Mouse (Mus musculus): ENCODE measurements around the gene Slc48a1.

Gene Slc48a1

DNA sequence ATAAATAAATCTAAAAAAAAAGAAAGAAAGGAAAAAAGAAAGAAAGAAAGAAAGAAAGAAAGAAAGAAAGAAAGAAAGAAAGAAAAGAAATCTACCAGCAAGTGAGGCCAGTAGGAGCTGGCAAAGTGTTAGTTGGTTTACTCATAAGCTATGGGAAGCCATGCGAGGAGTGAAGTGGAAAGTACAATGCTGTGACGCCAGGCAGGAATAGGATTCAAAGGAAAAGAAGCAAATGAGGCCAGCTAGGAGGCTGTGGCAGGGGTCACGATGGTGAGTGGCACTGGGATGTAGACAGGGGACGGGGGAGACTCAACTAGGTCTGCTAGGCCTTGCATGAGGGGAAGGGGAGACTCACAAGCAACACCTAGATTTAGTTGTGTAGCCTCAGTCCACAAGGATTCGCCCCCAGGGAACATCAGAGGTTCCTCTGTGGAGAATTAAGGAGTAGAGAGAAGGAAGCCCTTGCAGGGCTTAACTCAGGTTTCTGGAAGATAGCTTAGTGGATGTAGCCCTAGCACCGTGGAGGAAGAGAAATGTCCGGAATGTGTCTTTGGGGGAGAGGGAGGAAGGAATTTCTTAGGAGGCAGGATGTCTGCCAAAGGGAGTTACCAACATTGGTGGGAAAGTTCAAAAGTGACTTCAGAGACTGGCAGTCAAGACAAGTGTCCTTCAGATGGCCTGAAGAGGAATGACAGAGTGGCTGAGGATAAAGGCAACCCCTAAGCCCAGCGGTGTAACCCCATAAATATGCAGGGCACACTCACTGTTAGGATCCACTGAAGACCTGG is at the start of gene Slc48a1:
Gene Slc48a1 (plus strand): TSS at position 210 of the 788 bp plus-strand sequence.
- DNase-seq (ENCODE audit: low spot score) = no peak

DNA sequence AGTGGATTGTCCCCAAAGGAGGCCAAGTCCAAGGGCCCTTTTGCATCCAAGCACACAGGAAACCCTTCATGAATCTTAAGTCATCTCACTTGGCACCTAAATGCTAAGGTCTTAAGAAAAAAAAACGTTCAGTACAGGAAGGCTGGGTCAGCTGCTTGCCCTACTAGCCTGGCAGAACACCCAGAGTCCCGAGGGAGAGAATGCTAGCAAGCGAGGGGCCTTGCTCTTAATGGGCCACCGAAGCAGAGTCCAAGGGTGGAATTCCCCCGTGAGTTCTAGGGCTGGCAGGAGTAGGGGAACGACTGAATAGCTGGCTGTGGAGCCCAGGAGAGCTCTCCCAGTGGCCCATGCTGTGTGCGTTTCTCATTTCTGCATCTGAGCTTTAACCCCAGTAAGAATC is 49.5 kb upstream of the Slc48a1 start:
- DNase-seq (ENCODE audit: low spot score) = no peak

DNA sequence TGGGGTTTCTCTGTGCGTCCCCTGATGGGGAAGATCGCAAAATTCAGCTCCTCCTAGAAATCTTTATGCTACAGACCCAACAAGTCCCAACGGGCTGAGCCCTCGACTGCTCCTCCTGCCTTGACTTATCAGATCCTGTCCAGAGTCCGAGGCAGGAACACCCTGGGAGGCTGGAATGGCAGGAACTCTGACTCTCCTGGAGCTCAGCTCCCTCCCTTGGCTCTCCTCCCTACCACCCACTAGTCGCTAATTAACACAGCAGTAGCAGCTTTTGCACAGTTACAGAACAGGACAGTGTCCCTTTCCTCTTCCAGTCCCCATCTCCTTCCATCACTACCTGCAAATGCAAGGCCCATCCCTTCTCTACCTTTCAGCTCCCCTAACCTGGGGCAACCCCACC is 48.0 kb upstream of the Slc48a1 start:
- no peak for DNase-seq (ENCODE audit: low spot score)

DNA sequence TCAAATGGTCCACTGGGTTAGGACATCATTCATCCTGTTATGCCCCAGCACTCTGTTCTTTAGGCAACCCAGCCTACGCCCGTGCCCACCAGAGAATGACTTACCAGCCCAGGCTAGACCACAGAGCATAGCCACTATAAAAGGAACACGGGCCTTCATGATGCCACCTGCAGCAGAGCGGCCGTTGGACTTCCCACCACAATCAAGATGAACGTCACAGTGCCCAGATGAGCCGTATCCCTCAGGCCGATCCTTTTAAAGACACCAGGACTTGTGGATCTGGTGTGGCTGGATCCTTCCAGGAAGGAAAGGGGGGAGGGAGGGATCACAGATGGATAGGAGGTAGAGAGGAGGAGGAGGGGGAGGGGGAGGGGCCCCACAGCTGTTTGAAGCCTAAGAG is 47.2 kb upstream of the Slc48a1 start, which contains the start of gene Endou:
Gene Endou (minus strand): TSS at position 229 of the 400 bp plus-strand sequence.
- DNase-seq (ENCODE audit: low spot score) = no peak

DNA sequence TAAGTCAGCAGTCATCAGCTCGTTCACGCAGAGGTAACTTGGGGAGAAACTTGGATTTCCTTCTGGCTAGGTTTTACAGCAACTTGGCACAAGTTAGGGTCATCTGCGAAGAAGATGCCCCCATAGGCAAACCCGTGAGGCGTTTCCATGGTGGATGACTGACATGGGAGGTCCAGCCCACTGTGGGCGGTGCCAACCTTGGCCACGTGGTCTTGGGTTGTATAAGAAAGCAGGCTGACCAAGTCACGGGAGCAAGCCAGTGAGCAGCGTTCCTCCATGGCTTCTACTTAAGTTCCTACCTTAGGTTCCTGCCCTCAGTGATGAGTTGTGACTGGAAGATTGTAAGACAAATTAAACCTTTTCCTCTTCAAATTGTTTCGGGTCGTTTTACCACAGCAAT is 46.3 kb upstream of the Slc48a1 start:
- no peak for DNase-seq (ENCODE audit: low spot score)

DNA sequence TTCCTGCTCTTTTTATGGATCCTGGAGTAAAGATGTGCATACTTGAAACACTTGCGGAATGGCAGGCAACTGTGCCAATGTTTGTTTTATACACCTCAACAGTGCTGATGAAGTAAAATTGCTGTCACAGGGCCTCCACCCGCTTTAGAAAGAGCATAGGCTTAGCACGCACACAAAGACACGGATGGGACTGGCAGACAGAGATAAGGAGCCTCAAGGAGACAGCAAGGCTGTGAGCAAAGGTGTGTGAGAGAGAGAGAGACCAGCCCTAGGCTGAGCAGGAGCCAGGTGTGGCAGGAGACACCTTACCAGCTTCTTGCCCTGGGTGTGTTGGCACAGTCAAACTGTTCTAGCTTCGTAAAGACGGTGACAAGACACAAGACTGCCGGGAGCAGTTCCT is 39.4 kb upstream of the Slc48a1 start:
- no peak for DNase-seq (ENCODE audit: low spot score)

DNA sequence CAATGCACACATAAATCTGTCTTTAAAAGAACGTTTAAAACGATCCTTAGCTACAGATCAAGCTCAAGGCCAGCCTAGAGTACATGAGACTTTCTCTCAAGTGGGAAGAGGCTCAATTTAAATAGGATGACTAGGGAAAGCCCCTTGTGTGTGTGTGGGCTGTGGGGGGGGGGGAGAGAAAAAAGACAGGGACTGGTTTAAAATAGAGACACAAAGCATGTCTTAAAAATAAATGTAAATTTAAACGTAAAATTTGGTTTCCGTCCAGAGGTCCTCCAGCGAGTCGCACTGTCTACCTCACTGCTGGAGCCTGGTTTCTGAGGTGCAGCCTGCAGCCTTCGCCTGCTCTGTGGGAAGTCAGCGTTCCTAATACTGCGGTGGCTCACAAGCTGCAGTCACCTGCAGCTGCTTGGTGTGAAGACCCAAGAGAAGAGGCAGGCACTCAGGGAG is 38.0 kb upstream of the Slc48a1 start:
- no peak for DNase-seq (ENCODE audit: low spot score)

DNA sequence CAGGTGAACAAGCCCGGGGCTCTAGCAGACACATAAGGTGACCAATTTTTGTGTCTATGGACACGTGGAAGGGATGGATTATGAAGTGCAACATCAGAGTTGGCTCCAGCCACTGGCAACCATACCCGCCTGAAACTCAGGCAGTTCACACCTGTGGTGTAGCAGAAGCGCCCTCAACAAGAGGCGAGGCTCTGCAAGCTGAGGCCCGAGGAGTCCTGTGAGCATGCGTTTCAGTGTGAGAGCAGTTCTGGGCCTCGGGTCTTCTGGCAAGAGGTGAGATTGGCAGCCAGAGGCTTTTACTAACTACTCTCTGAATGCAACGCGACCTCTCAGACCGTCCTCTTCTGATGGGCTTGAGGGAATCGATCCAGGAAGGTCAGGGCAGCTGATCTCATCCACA is 36.7 kb upstream of the Slc48a1 start:
- no peak for DNase-seq (ENCODE audit: low spot score)

DNA sequence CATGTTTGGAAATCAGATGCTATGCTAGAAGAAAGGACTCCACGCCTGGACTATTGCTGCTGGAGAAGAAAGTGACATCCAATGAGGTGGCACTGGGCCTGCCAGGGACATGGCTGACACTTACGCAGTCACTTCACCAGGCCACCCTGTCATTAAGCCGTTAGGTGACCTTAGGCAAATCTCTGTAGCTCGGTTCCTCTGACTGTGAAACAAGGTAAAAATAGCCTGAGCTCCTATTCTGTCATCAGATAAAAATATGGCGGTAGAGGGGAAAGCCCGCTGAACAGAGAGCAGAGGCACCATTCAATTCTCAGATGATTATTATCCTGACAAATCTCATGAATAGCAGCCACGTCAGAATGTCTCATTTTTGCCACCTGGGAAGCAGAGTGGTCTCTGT is 36.2 kb upstream of the Slc48a1 start:
- no peak for DNase-seq (ENCODE audit: low spot score)

DNA sequence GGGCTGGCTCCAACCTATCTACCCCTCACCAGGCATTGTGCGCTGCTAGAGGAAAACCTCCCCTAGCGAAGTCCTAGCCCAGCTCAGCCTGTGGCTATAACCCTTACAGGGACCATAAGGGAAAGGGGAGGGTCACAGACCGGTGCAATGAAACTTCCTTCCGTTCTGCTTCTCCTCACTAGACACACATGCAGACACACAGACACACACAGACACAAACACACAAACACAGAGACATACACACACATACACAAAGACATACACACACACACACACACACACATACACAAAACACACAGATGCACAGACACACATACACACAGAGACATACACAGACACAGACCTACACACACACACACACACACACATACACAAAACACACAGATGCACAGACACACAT is 35.7 kb upstream of the Slc48a1 start:
- no peak for DNase-seq (ENCODE audit: low spot score)

DNA sequence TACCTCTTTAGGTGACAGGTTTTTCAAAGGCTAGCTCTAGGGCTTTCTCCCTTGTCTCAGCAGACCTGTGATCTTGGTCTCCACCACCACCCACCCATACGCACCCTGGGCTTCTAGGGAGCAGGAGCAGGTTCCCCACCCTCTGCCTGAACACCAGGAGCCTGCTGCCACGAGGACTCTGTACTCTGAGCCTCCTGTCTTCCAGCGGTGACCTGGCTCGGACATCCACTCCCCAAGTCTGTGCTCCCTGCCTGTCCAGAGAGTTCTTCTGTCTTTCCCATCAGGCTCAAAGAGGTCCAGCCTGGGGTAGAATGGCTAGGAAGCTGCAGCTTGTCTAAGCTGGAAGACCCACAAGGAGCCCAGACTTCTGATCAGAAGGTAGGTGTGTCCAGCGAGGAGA is 35.1 kb upstream of the Slc48a1 start:
- DNase-seq (ENCODE audit: low spot score) = no peak

DNA sequence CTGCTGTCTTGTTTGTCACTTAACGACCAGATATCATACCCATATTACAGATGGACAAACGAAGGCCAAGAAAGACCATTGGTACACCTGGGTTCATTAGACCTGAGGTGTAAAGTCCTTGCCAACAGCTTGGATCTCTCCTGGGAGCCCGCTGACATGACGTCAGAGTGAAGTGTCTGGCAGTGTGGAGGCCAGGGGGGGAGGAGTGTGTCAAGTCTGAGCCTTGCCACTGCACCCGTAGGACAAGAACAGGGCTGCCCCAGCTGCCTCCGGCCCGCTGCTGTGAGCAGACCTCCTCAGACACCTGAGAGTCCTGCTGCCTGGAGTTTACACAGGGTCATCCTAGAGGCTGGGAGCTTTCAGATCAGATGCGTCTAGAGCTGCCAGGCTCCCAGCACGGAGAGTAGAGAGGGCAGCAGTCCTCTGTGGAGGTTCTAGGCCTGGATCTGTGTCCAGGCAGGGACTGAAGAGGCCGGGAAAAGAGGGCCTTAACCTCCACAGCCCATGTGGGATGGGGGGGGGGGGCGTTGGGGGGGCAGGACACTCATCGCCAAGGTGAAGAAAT is 34.3 kb upstream of the Slc48a1 start:
- DNase-seq (ENCODE audit: low spot score) = no peak

DNA sequence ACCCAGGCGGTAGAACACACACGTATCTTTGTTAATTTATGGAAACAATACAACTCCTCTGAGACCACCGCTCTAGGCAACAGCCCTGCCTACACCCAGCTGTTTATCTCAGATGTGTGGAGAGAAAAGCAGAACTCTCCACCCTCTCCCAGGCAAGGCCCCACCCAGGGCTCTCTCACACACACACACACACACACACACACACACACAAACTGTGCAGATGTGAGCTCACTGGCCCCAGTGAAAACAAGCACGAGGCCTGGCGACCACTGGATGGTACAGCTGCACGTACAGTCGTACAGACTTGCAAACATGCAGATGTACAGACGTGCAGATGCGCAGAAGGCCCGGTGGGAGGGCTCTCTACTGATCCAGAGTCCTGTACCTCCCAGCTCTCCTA is 33.4 kb upstream of the Slc48a1 start:
- DNase-seq (ENCODE audit: low spot score) = no peak

DNA sequence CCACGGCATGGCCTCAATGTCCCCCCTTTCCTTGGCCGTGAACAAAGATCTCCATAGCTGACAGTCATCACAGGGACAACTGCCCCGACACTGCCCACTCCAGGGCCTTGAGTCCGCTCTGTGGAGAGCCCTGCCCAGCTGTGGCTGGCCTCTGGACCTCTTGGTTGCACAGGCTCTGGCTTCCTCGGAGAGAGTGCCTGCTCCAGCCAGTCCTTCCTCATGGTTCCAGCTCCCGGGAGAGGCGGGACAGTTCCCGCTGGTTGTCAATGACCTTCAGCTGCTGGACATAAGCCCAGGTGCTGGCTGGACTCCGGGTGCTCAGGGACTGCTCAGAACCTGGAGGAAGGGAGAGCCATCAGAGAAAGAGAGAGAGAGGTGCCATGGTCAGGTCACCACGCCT is 33.0 kb upstream of the Slc48a1 start:
- DNase-seq (ENCODE audit: low spot score) = no peak

DNA sequence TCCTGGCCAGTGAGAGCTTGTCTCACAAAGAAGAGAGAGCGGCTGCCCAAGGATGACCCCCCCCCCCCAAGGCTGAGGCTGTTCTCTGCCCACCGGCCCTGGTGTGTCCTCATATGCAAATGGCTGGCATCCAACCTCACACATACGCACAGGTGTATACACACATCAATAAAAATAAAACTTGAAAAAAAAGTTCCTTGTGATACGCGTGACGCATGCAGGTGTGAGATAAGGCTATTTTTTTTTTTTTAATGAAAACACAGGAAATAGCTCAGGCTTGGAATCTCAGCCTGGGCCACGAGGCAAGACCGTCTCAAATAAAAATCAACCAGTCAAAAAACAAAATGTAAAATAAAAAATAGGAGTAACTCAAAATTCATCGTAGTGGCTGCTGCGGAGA is 32.0 kb upstream of the Slc48a1 start:
- DNase-seq (ENCODE audit: low spot score) = no peak

DNA sequence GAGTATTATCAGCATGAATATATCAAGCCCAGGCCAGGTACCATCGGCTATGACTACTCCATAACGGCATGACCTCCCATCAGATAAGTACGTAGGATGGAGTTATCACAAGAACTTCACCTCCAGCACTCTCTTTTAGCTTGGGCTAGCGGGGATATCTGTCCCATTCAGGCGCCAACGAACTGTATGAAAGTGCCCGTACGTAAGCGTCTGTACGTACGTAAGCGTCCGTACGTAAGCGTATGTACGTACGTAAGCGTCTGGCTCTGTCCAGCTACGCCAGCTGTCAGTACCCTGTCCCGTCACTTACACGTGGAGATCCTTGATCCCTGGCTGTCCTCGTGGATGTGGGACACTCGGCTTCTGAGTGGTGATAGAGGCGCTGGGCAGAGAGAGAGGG is 31.6 kb upstream of the Slc48a1 start:
- DNase-seq (ENCODE audit: low spot score) = no peak

DNA sequence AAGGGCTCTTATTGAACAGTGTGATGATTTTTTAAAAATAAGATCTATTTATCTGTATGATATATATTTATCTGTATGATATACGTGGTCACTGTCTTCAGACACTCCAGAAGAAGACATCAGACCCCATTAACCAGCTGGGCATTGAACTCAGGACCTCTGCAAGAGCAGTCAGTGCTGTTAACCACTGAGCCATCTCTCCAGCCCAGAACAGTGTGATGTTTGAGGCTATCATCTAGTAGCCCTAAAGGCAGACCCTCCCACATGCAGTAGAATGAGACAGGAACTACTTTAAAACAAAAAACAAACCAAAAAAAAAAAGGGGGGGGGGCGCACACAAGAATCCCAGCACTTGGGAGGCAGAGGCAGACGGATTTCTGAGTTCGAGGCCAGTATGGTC is 30.8 kb upstream of the Slc48a1 start:
- DNase-seq (ENCODE audit: low spot score) = no peak

DNA sequence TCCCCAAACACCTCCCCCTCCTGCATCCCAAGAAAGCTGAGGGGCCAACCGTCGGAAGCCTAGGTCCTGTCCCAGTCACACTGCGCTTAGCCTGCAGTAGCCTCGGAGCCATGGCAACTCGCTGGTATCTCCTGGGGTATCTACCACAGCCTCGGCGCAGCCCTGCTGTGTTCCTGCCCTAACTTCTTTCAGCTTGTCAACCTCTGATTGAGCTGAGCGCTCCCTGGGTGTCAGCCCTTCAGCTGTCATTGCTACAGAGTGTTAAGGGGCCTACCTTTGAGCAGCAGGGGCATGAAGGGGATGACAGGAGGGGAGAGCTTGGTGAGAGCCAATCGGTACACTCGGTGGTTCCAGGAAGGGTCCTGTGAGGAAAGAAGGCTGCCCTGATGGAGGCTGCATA is 30.0 kb upstream of the Slc48a1 start:
- no peak for DNase-seq (ENCODE audit: low spot score)

DNA sequence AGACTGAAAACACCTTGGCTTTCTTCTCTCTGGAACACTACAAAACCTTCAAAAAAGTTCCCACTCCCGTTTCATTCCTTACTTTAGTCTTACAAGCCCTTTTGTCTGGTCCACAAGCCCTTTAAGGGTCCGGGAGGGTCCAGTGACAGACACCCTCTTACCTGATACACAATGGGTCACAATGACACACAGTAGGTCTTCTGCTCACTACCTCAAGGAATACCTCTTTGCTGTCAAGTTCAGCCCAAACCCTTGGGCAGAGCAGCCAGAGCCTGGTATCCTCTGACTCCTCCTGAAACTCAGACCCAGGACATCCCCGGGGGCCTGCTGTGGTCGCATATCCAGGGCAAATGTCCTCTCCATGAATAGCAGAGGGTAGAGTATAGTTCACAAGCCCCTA is 29.4 kb upstream of the Slc48a1 start:
- DNase-seq (ENCODE audit: low spot score) = no peak

DNA sequence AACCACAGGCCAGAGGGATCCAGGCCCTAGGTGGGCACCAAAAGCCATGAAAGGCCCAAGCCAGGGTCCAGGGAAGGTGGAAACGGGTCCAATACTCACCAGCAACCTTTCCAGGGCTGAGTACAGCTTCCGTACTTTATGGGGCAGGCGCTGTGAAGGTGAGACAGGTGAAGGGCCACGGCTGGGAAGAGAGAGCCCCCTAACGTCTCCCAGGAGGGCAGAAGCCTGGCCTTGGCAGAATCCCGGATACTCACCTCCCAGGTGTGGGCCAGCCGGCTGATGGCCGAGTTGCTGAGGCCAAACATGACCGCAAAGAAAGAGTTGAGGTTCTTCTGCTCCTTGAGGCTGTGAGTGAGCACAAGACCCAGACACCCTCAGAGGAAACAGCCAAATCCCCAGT is 28.9 kb upstream of the Slc48a1 start:
- DNase-seq (ENCODE audit: low spot score) = no peak

DNA sequence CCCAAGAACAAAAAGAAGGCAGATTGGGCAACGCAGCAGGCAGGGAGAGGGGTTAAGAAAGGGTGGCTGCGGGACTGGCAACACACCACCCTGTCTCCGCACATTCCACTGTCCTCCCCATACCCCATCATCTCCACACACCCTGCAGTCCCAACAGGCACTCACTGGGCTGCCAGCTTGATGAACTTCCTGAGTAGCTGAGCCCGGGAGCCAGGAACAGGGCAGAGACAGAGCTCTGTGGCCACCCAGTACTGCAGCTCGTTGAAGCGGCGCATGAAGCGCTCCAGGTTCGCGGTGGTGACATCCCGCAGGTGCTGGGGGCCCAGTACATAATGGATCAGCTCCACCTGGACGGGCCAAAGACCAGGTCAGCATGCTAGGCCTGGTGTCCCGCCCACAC is 28.5 kb upstream of the Slc48a1 start:
- no peak for DNase-seq (ENCODE audit: low spot score)

DNA sequence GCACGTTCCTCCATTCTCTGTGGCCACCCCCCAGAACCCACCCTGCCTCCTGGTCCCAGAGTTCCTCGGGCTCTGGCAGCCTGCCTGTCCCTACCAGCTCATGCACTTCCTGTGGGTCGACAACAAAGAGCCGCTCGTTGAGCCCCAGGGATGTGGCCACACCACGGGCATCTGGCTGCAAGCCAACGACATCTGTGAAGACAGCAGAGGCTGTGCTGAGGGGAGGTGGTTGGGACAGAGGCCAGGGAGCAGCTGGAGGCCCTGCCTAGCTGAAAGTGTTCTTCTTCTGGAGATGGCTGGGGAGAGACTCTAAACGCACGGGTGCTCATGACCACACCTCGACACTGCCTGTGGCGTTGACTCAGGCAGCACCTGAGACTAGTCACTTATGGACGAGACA is 27.6 kb upstream of the Slc48a1 start:
- no peak for DNase-seq (ENCODE audit: low spot score)

DNA sequence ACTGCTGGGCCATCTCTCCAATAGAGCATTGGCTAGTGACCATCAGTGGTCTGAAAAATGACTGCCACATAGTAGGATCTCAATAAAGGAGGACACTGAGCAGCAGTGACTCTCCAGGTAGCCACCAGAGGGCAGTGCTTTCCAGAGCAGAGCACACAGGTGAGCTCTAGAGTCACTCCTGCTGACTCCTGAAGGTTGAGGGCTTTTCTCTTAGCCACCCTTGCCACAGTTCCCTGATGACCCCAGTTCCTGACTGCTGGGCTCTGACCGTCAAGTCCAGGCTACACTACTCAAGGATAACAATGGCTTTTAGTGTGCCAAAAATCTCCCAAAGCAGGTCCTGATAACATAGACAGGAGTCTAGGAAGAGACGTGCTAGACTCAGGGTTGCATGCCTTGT is 26.6 kb upstream of the Slc48a1 start:
- DNase-seq (ENCODE audit: low spot score) = no peak

DNA sequence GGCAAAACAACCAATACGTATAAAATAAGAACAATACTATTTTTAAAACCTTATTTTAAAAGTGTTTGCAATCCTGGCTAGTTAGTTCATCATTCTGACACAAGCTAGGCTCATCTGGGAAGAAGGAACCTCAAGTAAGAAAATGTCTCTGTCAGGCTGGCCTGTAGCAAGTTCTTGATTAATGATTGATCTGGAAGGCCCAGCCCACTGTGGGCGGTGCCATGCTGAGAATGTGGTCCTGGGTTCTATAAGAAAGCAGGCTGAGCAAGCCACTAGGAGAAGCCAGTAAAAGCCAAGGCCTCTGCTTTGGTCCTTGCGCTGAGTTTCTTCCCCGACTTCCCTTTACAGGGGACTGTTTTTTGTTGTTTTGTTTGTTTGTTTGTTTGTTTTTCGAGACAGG is 25.8 kb upstream of the Slc48a1 start:
- no peak for DNase-seq (ENCODE audit: low spot score)
